Mouse (Mus musculus) liver, embryonic 11.5 days (tissue): ENCODE measurements around the gene Asb16. TPM values are rescaled to one million over a fixed set of nuclear protein-coding genes. Genes with fewer than 3 reads are reported as not detected.

Experiments
- ATAC-seq: fragments of 200-750 bp; cut with Nextera tagmentation; replicated peaks from 2 replicates; pipeline ENCODE4 v1.8.0; 2017; ENCODE audit warnings: moderate number of reproducible peaks, mild to moderate bottlenecking, moderate TSS enrichment, moderate library complexity; ENCODE audit not compliant: low FRiP score
- DNase-seq: peaks from one replicate; pipeline ENCODE4 v3.0.0-alpha.2; 2017; ENCODE audit warnings: low spot score
- H3K27ac ChIP-seq: fragments of 300-500 bp; sonication (generic); 2 replicates; pipeline ENCODE4 v1.5.1; 2014; ENCODE audit warnings: mild to moderate bottlenecking, low read depth, low read length, control low read depth
- H3K27me3 ChIP-seq: fragments of 300-500 bp; sonication (generic); replicated peaks from 2 replicates; pipeline ENCODE4 v1.6.1; 2014; ENCODE audit warnings: low read length, mixed read lengths; ENCODE audit not compliant: control insufficient read depth, insufficient read depth
- H3K36me3 ChIP-seq: fragments of 300-500 bp; sonication (generic); 2 replicates; pipeline ENCODE4 v1.6.1; 2014; ENCODE audit warnings: mild to moderate bottlenecking, low read length, moderate library complexity, mixed read lengths; ENCODE audit not compliant: control insufficient read depth, insufficient read depth
- H3K4me1 ChIP-seq: fragments of 300-500 bp; sonication (generic); replicated peaks from 2 replicates; pipeline ENCODE4 v1.6.1; 2014; ENCODE audit warnings: low read length, mixed read lengths; ENCODE audit not compliant: control insufficient read depth, insufficient read depth
- H3K4me2 ChIP-seq: fragments of 300-500 bp; sonication (generic); 2 replicates; pipeline ENCODE4 v1.6.1; 2014; ENCODE audit warnings: mild to moderate bottlenecking, control low read depth, moderate library complexity
- H3K4me3 ChIP-seq: fragments of 300-500 bp; sonication (generic); 2 replicates; pipeline ENCODE4 v1.5.1; 2014; ENCODE audit warnings: low read depth, low read length, control low read depth
- H3K9ac ChIP-seq: fragments of 300-500 bp; sonication (generic); 2 replicates; pipeline ENCODE4 v1.6.1; 2014; ENCODE audit warnings: low read depth, low read length, control low read depth
- H3K9me3 ChIP-seq: fragments of 300-500 bp; sonication (generic); 2 replicates; pipeline ENCODE4 v1.6.1; 2016; ENCODE audit warnings: low read length, inconsistent platforms, mixed read lengths; ENCODE audit not compliant: control insufficient read depth
- WGBS: fragments of 180-500 bp; shearing (Covaris S2); extraction: QIAGEN DNeasy Blood & Tissue Kit; methylation state at CpG from one replicate; pipeline ENCODE4 v1.1.7; 2014; 5-methylcytosine and 5-hydroxymethylcytosine counted together
- polyA plus RNA-seq: library from polyadenylated mRNA; unstranded; fragments of >200 nt; fragmentation: Nextera tagmentation; extraction: Ambion mirVana; gene quantifications from 2 replicates; pipeline ENCODE4 v1.2.1, GENCODE M21; 2014

Gene Asb16
- polyA plus RNA-seq, 1 experiment from 2014 or later = 0.05 TPM

DNA sequence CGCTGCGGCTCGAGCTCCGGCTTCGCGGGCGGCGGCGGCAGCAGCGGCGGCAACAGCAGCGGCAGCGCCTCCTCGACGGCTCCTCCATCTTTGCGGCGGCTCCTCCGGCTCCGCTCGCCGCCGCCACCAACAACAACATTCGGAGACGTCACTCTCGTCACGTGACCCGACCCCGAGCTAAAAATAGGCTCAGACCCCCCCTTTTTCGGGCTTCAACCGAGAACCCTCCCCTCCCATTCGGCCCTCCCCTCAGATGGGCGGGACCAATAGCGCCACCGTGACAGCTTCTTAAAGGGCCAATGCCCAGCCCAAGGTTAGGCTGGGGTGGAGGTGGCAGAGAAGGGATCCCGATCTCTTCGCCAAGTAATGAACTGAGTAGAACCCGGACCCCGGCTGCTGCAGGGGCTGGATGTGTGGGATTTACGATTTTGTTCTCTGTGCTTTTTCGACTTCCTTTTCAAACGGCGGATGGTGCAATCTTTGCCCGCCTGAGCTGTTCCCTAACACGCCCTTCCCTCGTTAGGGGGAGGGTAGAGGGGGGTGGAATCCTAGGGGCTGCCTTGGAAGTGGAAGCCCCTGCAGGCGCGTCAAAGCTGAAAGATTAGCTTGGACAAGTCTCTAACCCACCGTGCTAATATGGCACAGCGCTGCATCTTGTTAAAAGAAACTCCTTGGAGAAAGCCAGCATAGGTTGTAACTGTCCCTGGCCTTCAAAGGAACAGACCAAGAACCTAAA lies 38.4 kb upstream of the Asb16 start, which contains the start of gene Hdac5:
Hdac5 (minus strand) TSS at position 161 of the 736 bp plus-strand sequence.
- Histone ChIP-seq H3K4me3 (peak within 1 kb of the TSS; percentile 94), H3K36me3 (no peaks in the 10 kb centered on the region), H3K9ac (peak within 1 kb of the TSS; percentile 85), H3K27ac (peak within 1 kb of the TSS; percentile 68), H3K27me3 (peaks cover 12% of the 10 kb centered on the region; the same call in 1 of the 2 replicates), H3K4me2 (peak within 1 kb of the TSS; percentile 95), H3K4me1 (peaks cover 28% of the 10 kb centered on the region), H3K9me3 (no peaks in the 10 kb centered on the region)
- WGBS = under 1% methylated on average over 49 of the region's 49 CpGs
- ATAC-seq (peak; percentile 94), DNase-seq (peak; percentile 99)

DNA sequence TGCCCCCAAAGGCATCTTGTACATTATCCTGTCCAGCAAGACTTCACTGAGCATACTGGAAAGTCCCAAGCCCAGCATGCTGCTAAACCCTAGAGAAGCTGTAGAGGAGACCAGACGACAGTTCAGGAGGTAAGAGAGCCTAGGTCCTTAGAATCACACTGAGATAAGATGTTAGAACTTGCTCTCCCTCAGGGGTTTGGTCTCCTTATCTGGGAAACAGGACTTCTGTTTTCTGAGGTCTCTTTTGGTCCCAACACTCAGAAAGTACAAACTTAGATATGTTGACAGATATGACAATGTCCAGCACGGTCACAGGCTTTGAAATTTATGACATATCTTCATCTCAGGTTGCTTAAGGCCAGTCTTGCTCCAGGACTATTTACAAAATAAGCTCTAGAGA lies 32.5 kb upstream of the Asb16 start:
- 24% methylated on average over 2 of the region's 2 CpGs for WGBS
- ATAC-seq (no peak), DNase-seq (no peak)
- H3K4me2 ChIP-seq = no peak overlapping the region
- no peak overlapping the region for H3K4me3 ChIP-seq
- H3K4me1 ChIP-seq = no peaks in the 10 kb centered on the region; the same call in 1 of the 2 replicates
- no peak overlapping the region for H3K9ac ChIP-seq
- no peaks in the 10 kb centered on the region for H3K27me3 ChIP-seq
- no peaks in the 10 kb centered on the region for H3K9me3 ChIP-seq
- H3K27ac ChIP-seq = no peak overlapping the region
- no peaks in the 10 kb centered on the region for H3K36me3 ChIP-seq

- no peak overlapping the region for H3K9ac ChIP-seq
- H3K27me3 ChIP-seq = 0 out of 2 replicates have a peak, but pooled peaks cover 2% of the 10 kb centered on the region
- H3K27ac ChIP-seq = no peak overlapping the region
- DNase-seq (no peak), ATAC-seq (no peak)
- no peaks in the 10 kb centered on the region for H3K9me3 ChIP-seq
- H3K4me2 ChIP-seq = no peak overlapping the region
- H3K4me1 ChIP-seq = peaks cover 6% of the 10 kb centered on the region
- 80% methylated on average over 6 of the region's 6 CpGs for WGBS
- H3K36me3 ChIP-seq = no peaks in the 10 kb centered on the region
- H3K4me3 ChIP-seq = no peak overlapping the region
Measured at GRCm38 (mm10) chr11:102240636-102241035, 27.9 kb upstream of the Asb16 start.

- ATAC-seq = no peak
- H3K9me3 ChIP-seq = no peaks in the 10 kb centered on the region
- WGBS = 69% methylated on average over 5 of the region's 5 CpGs
Measured at GRCm38 (mm10) chr11:102241246-102241645, 27.3 kb upstream of the Asb16 start.

DNA sequence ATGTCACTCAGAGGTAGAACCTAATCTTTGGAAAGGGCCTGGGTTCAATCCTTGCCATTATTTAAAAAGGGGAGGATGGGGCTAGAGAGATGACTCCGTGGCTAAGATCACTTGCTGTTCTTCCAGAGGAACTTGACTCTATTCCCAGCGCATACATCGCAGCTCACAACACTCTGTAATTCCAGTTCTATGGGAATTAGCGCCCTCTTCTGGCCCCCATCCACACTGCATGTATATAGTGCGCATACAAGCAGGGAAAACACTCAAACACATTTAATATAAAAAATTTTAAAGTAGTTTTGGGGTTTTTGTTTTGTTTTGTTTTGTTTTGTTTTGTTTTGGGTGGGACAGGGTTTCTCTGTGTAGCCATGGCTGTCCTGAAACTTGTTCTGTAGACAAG lies 26.7 kb upstream of the Asb16 start:
- no peak overlapping the region for H3K4me2 ChIP-seq
- H3K4me3 ChIP-seq = no peak overlapping the region
- H3K9ac ChIP-seq = no peak overlapping the region
- ATAC-seq (no peak), DNase-seq (no peak)
- WGBS = 51% methylated on average over 5 of the region's 5 CpGs
- H3K27ac ChIP-seq = no peak overlapping the region
- 0 out of 2 replicates have a peak, but pooled peaks cover 2% of the 10 kb centered on the region for H3K27me3 ChIP-seq
- H3K4me1 ChIP-seq = peaks cover 9% of the 10 kb centered on the region
- no peaks in the 10 kb centered on the region for H3K9me3 ChIP-seq
- no peaks in the 10 kb centered on the region for H3K36me3 ChIP-seq

More at GRCm38 (mm10) chr11:102241246-102241645, 27.3 kb upstream of the Asb16 start:
- Histone ChIP-seq H3K27ac (no peak overlapping the region), H3K4me3 (no peak overlapping the region), H3K36me3 (no peaks in the 10 kb centered on the region), H3K9ac (no peak overlapping the region), H3K27me3 (0 out of 2 replicates have a peak, but pooled peaks cover 2% of the 10 kb centered on the region), H3K4me1 (peaks cover 9% of the 10 kb centered on the region), H3K4me2 (no peak overlapping the region)
- DNase-seq = no peak

- WGBS = 3% methylated on average over 32 of the region's 32 CpGs
Measured at GRCm38 (mm10) chr11:102244926-102245449, 23.6 kb upstream of the Asb16 start.

DNA sequence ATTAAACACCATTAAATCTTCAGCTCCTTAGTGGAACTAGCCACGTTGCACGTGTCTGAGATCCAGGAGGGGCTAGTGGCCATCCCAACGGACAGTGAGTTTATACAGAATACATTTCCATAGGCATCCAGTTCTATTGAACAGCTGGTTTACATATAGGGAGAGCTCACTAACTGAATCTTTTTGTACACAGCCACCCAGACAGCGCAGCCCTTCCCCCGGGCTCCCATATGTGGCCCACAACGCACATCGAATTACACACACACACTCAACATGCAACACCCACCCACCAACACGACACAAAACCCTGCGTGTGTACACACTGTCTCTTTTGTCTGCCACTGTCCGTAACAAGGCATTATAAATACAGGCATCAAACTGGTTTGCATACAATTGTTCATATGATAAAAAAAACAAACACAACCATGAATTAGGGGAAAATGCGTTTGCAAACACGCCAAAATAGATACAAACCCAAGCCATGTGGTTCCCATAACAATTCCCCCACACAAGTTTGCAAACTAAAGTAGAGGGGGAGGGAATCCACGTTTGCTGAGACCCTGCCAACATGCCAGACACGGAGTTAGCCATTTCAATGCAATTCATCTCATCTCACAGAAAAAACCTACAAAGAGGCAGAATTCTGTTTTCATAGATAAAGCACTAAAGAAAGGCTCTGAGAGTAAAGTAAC lies 22.8 kb upstream of the Asb16 start:
- no peak for ATAC-seq
- Histone ChIP-seq H3K4me3 (peak overlapping the region; percentile 39), H3K9ac (peak overlapping the region; percentile 48; the same call in 1 of the 2 replicates), H3K36me3 (peaks cover under 1% of the 10 kb centered on the region; the same call in 1 of the 2 replicates), H3K9me3 (no peaks in the 10 kb centered on the region), H3K27ac (no peak overlapping the region), H3K4me2 (peak overlapping the region; percentile 80), H3K4me1 (peaks cover 17% of the 10 kb centered on the region), H3K27me3 (0 out of 2 replicates have a peak, but pooled peaks cover 2% of the 10 kb centered on the region)
- WGBS = 65% methylated on average over 14 of the region's 14 CpGs
- DNase-seq = no peak

More at GRCm38 (mm10) chr11:102244926-102245449, 23.6 kb upstream of the Asb16 start:
- Histone ChIP-seq H3K27me3 (0 out of 2 replicates have a peak, but pooled peaks cover 2% of the 10 kb centered on the region), H3K9ac (peak overlapping the region; percentile 48), H3K4me1 (peaks cover 17% of the 10 kb centered on the region), H3K4me3 (peak overlapping the region; percentile 39), H3K9me3 (no peaks in the 10 kb centered on the region), H3K36me3 (no peaks in the 10 kb centered on the region), H3K27ac (no peak overlapping the region), H3K4me2 (peak overlapping the region; percentile 80)
- DNase-seq = peak; percentile 64
- ATAC-seq = no peak

DNA sequence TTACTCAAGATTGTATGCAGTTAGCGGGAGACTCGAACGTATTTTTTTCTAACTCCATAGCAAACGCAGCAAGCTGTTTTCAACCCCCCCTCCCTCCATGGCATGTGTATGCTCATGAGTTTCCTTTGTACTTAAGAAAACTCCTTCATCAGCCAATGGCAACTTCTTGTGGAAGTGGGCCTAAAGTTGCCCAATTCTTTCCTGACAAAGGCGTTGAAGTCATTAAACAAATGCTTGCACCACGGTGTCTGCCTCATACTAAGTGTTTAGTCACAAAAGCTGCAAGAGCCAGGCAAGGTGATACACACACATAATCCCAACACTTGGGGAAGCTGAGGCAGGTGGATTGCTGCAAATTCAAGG lies 22.3 kb upstream of the Asb16 start:
- H3K4me2 ChIP-seq = no peak overlapping the region
- no peak for DNase-seq
- H3K9ac ChIP-seq = no peak overlapping the region
- no peak overlapping the region for H3K4me3 ChIP-seq
- H3K4me1 ChIP-seq = peaks cover 17% of the 10 kb centered on the region
- H3K9me3 ChIP-seq = no peaks in the 10 kb centered on the region
- H3K27me3 ChIP-seq = 0 out of 2 replicates have a peak, but pooled peaks cover 2% of the 10 kb centered on the region
- peaks cover 3% of the 10 kb centered on the region; the same call in 1 of the 2 replicates for H3K36me3 ChIP-seq
- 82% methylated on average over 6 of the region's 6 CpGs for WGBS
- H3K27ac ChIP-seq = no peak overlapping the region
- ATAC-seq = no peak
